21 mouse cellular contexts compared by ENCODE assay signal in genomic region chr12:28800891-28801290, GRCm38 (mm10). TPM values are rescaled to one million over a fixed set of nuclear protein-coding genes. Genes with fewer than 3 reads are reported as not detected.
A peak's percentile ranks its signal among the peaks of the same experiment; 100 is the strongest.
DNase-seq lines count a peak whose midpoint lies in the region; ATAC-seq and TF ChIP-seq lines count a peak whose summit lies in the region.
"Had no signal": no experiment of that assay in that cellular context is flagged by ENCODE, and none has a peak within 500 bp of the region (broad histone marks: within the 10 kb centered on the region; RNA-seq: fewer than 3 reads in every experiment).

No protein-coding gene starts in this region.

- no peak for TF ChIP-seq POLR2A in spleen, adult 2 months (IDR thresholded peaks at IDR 0.05; ENCODE audit: low read depth, low read length)

- no peak overlapping the region for H3K4me2 ChIP-seq in forebrain, embryonic 16.5 days (ENCODE audit: low read length)
- no peak overlapping the region for H3K4me2 ChIP-seq in hindbrain, embryonic 15.5 days
- H3K4me2 ChIP-seq in hindbrain, embryonic 16.5 days (ENCODE audit: low read length): no peak overlapping the region
- H3K4me2 ChIP-seq: heart, embryonic 15.5 days; kidney, embryonic 15.5 days had no signal

- peaks cover 14% of the 10 kb centered on the region; the same call in 1 of the 2 replicates for H3K27me3 ChIP-seq in forebrain, embryonic 10.5 days (ENCODE audit: poor library complexity, severe bottlenecking)
- no peaks in the 10 kb centered on the region for H3K27me3 ChIP-seq in forebrain, embryonic 16.5 days (replicated peaks; ENCODE audit: control insufficient read depth, insufficient read depth, low read length)
- H3K27me3 ChIP-seq in hindbrain, embryonic 15.5 days: no peaks in the 10 kb centered on the region
- no peaks in the 10 kb centered on the region for H3K27me3 ChIP-seq in hindbrain, embryonic 16.5 days (replicated peaks; ENCODE audit: control insufficient read depth, insufficient read depth, low read length)
- no peaks in the 10 kb centered on the region for H3K27me3 ChIP-seq in spleen, adult 2 months (ENCODE audit: control insufficient read depth, insufficient read depth, low read length)
- H3K27me3 ChIP-seq: embryonic facial prominence, embryonic 13.5 days; heart, embryonic 15.5 days; kidney, embryonic 15.5 days; Patski had no signal

- H3K27ac ChIP-seq in forebrain, embryonic 10.5 days: peak overlapping the region; percentile 56; the same call in 1 of the 2 replicates
- H3K27ac ChIP-seq in forebrain, embryonic 16.5 days (ENCODE audit: low read length): no peak overlapping the region
- peak overlapping the region; percentile 58; the same call in 1 of the 2 replicates for H3K27ac ChIP-seq in hindbrain, embryonic 15.5 days (replicated peaks)
- no peak overlapping the region for H3K27ac ChIP-seq in hindbrain, embryonic 16.5 days (ENCODE audit: low read depth, low read length)
- peak overlapping the region; percentile 32; the same call in 1 of the 2 replicates for H3K27ac ChIP-seq in spleen, adult 2 months (ENCODE audit: insufficient read depth, low read length)
- H3K27ac ChIP-seq: embryonic facial prominence, embryonic 13.5 days; heart, embryonic 15.5 days had no signal

- H3K9me3 ChIP-seq in forebrain, embryonic 10.5 days: peaks cover 4% of the 10 kb centered on the region
- no peaks in the 10 kb centered on the region for H3K9me3 ChIP-seq in forebrain, embryonic 16.5 days (ENCODE audit: control insufficient read depth, low read length)
- no peaks in the 10 kb centered on the region for H3K9me3 ChIP-seq in hindbrain, embryonic 15.5 days
- H3K9me3 ChIP-seq in hindbrain, embryonic 16.5 days (ENCODE audit: control insufficient read depth, low read length): no peaks in the 10 kb centered on the region
- H3K9me3 ChIP-seq: embryonic facial prominence, embryonic 13.5 days; heart, embryonic 15.5 days; kidney, embryonic 15.5 days had no signal

- DNase-seq in forebrain, embryonic 10.5 days (ENCODE audit: extremely low spot score, low spot score): no peak
- DNase-seq in spleen, adult 2 months (ENCODE audit: low read depth in 1 of 2, low spot score in 2 of 2): no peak
- no peak for DNase-seq in spleen, postnatal 10 days (ENCODE audit: low spot score in 2 of 2)
- DNase-seq in right cerebral cortex, postnatal 4 days: no peak
- no peak for DNase-seq in left cerebral cortex, adult 8-10 months (ENCODE audit: low spot score in 2 of 2)
- DNase-seq: adrenal gland, adult 8-10 months; gastrocnemius, postnatal 10 days; heart, adult 18-20 months; lung, adult 18-20 months; lung, postnatal 14 days; right cerebral cortex, postnatal 14 days; thymus, postnatal 14 days had no signal

- no peak overlapping the region for H3K9ac ChIP-seq in forebrain, embryonic 16.5 days (replicated peaks; ENCODE audit: low read depth, low read length)
- no peak overlapping the region for H3K9ac ChIP-seq in hindbrain, embryonic 15.5 days
- no peak overlapping the region for H3K9ac ChIP-seq in hindbrain, embryonic 16.5 days (ENCODE audit: low read depth, low read length)
- H3K9ac ChIP-seq: embryonic facial prominence, embryonic 13.5 days; heart, embryonic 15.5 days; kidney, embryonic 15.5 days had no signal

- TF ChIP-seq CTCF in spleen, adult 2 months (IDR thresholded peaks at IDR 0.05; ENCODE audit: extremely low read depth, insufficient read depth, insufficient read length, insufficient replicate concordance): no peak

- 83% methylated on average over 3 of the region's 3 CpGs for WGBS in forebrain, embryonic 10.5 days
- WGBS in forebrain, embryonic 16.5 days: 92% methylated on average over 3 of the region's 3 CpGs
- 87% methylated on average over 3 of the region's 3 CpGs for WGBS in hindbrain, embryonic 15.5 days
- 85% methylated on average over 3 of the region's 3 CpGs for WGBS in hindbrain, embryonic 16.5 days
- WGBS in spleen, adult 2 months: 68% methylated on average over 3 of the region's 3 CpGs

- peaks cover 60% of the 10 kb centered on the region for H3K4me1 ChIP-seq in forebrain, embryonic 10.5 days
- H3K4me1 ChIP-seq in forebrain, embryonic 16.5 days (replicated peaks; ENCODE audit: control insufficient read depth, insufficient read depth, low read length): peaks cover 26% of the 10 kb centered on the region
- H3K4me1 ChIP-seq in hindbrain, embryonic 15.5 days (replicated peaks): peaks cover 28% of the 10 kb centered on the region
- peaks cover 24% of the 10 kb centered on the region for H3K4me1 ChIP-seq in hindbrain, embryonic 16.5 days (ENCODE audit: control insufficient read depth, insufficient read depth, low read depth, low read length)
- H3K4me1 ChIP-seq in spleen, adult 2 months (ENCODE audit: control insufficient read depth, insufficient read depth, insufficient read length): peaks cover 6% of the 10 kb centered on the region; the same call in 1 of the 2 replicates

- ATAC-seq in forebrain, embryonic 16.5 days: no peak
- ATAC-seq in hindbrain, embryonic 15.5 days (ENCODE audit: low FRiP score, low read depth): no peak
- ATAC-seq in hindbrain, embryonic 16.5 days: no peak
- ATAC-seq: CD4-positive, CD25-positive, alpha-beta regulatory T cell, adult 4 months; intestine, postnatal 0 days; Patski had no signal

- H3K4me3 ChIP-seq in forebrain, embryonic 10.5 days: no peak overlapping the region
- no peak overlapping the region for H3K4me3 ChIP-seq in forebrain, embryonic 16.5 days (replicated peaks; ENCODE audit: low read length)
- H3K4me3 ChIP-seq in hindbrain, embryonic 15.5 days: no peak overlapping the region
- H3K4me3 ChIP-seq in hindbrain, embryonic 16.5 days (ENCODE audit: low read length): no peak overlapping the region
- H3K4me3 ChIP-seq in spleen, adult 2 months (ENCODE audit: extremely low read depth, insufficient read depth, insufficient read length): no peak overlapping the region
- H3K4me3 ChIP-seq: embryonic facial prominence, embryonic 13.5 days; heart, embryonic 15.5 days; kidney, embryonic 15.5 days had no signal

- H3K36me3 ChIP-seq in forebrain, embryonic 10.5 days (replicated peaks): peaks cover 4% of the 10 kb centered on the region; the same call in 1 of the 2 replicates
- H3K36me3 ChIP-seq in forebrain, embryonic 16.5 days (ENCODE audit: control insufficient read depth, insufficient read depth): no peaks in the 10 kb centered on the region
- H3K36me3 ChIP-seq in hindbrain, embryonic 15.5 days: no peaks in the 10 kb centered on the region
- no peaks in the 10 kb centered on the region for H3K36me3 ChIP-seq in hindbrain, embryonic 16.5 days (ENCODE audit: control insufficient read depth, insufficient read depth, low read length)
- H3K36me3 ChIP-seq in spleen, adult 2 months (ENCODE audit: control insufficient read depth, insufficient read depth, low read length): no peaks in the 10 kb centered on the region; the same call in 1 of the 2 replicates
- H3K36me3 ChIP-seq: embryonic facial prominence, embryonic 13.5 days; heart, embryonic 15.5 days; kidney, embryonic 15.5 days had no signal

RNA-seq across cellular contexts. Expression of gene Eipr1, which starts 49.3 kb away (rescaled TPM):
- 39.0 and 40.5 TPM in 2 replicates for polyA plus RNA-seq in forebrain, embryonic 10.5 days (2016; fragmentation: Nextera tagmentation; extraction: Ambion mirVana)
- polyA plus RNA-seq in forebrain, embryonic 16.5 days (2015; fragmentation: Nextera tagmentation; extraction: Ambion mirVana): 75.9 and 79.3 TPM in 2 replicates
- polyA plus RNA-seq in hindbrain, embryonic 15.5 days (2015; fragmentation: Nextera tagmentation; extraction: Ambion mirVana): 70.9 and 71.8 TPM in 2 replicates
- polyA plus RNA-seq in hindbrain, embryonic 16.5 days (2015; fragmentation: Nextera tagmentation; extraction: Ambion mirVana): 68.3 and 71.7 TPM in 2 replicates
- polyA plus RNA-seq in spleen, adult 2 months (2012; rRNA removed): 28.5 and 29.8 TPM in 2 replicates
- total RNA-seq in left cerebral cortex, adult 8-10 months (2022): 10 to 100 TPM; 57.1 to 65.8 (median 61.0) TPM

RNA-seq across cellular contexts. Expression of gene Trappc12, which starts 50.6 kb away (rescaled TPM):
- 33.5 and 36.9 TPM in 2 replicates for polyA plus RNA-seq in forebrain, embryonic 10.5 days (2016; fragmentation: Nextera tagmentation; extraction: Ambion mirVana)
- polyA plus RNA-seq in forebrain, embryonic 16.5 days (2015; fragmentation: Nextera tagmentation; extraction: Ambion mirVana): 47.0 and 50.0 TPM in 2 replicates
- polyA plus RNA-seq in hindbrain, embryonic 15.5 days (2015; fragmentation: Nextera tagmentation; extraction: Ambion mirVana): 40.2 and 43.1 TPM in 2 replicates
- polyA plus RNA-seq in hindbrain, embryonic 16.5 days (2015; fragmentation: Nextera tagmentation; extraction: Ambion mirVana): 41.4 and 43.1 TPM in 2 replicates
- polyA plus RNA-seq in spleen, adult 2 months (2012; rRNA removed): 18.7 and 22.0 TPM in 2 replicates
- total RNA-seq in left cerebral cortex, adult 8-10 months (2022): 10 to 100 TPM; 67.0 to 72.8 (median 70.2) TPM

Comparison
In these comparisons a context has a peak if more than half of its experiments do, and no peak if none do; other contexts are left out.
1. H3K27ac ChIP-seq: peak in forebrain, embryonic 10.5 days (single experiment), hindbrain, embryonic 15.5 days (single experiment) and spleen, adult 2 months (single experiment); none in forebrain, embryonic 16.5 days (single experiment) and hindbrain, embryonic 16.5 days (single experiment).